Mouse (Mus musculus): Measurements from ENCODE around the gene Dcaf12. TPM values are rescaled to one million over a fixed set of nuclear protein-coding genes. Genes with fewer than 3 reads are reported as not detected.

Dcaf12 gene
- polyA plus RNA-seq (2012; fragmentation: generic; extraction: Trizol): 27.1 TPM

DNA sequence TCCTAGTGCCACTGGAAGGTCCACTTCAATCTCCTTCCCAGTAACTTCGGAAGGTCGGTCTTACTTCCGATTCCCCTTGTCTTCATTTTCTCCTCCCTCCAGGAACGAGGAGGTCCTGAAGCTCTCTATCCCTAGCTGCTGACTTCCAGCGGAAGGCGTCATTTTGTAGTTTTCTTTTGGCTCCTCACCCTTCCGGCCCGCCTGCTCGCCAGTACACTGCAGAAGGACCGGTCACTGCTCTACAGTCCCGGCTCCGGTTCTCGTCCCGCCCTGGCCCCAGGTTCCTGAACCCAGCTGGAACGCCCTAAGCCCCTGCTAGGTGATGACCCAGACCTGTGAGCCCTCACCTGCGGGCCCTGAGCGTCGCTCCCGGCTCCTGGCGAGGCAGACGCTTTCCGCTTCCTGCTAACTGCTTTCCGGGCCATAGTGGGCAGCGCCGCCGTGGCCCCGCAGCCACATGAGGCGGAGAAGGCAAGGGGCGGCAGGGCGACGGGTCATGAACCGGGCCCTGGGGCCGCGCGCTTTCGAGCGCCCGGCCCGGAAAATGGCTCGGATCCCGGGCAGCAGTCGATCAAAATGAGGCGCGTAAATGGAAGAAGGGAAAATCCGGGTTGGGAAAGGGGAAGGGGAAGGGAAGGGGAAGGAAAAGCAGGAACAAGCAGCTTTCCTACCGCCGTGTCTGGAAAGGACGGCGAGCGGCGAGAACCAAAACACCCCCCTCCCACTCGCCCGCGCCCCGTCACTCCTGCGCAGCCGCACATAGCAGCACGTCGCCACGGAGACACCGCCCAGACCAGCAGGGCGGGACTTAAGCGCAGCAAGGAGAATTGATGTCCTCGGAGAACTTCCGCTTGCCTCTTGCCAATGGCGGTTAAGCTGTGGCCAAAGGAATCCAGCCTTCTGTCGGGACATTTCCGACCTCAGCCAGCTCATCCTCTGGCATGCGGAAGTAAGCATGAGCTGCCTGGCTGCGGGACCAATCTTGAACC lies at the start of gene Dcaf12:
Dcaf12 (minus strand) TSS at position 749 of the 989 bp plus-strand sequence.
- TF ChIP-seq SRF (IDR thresholded peaks at IDR 0.05; ENCODE audit: control insufficient read depth, insufficient read length, low read depth): peak; percentile 59
- TF ChIP-seq E2F4 (IDR thresholded peaks at IDR 0.05; ENCODE audit: insufficient read depth): peak; percentile 18
- peak in 1 of 3 experiments; percentile 18 for TF ChIP-seq MYOD1 (IDR thresholded peaks at IDR 0.05; ENCODE audit: control insufficient read depth in 1 of 3, insufficient read length in 2 of 3, low read depth in 2 of 3)
- TF ChIP-seq POLR2AphosphoS2 (IDR thresholded peaks at IDR 0.05; ENCODE audit: insufficient read length, low read depth): peak; percentile 89
- peak in 1 of 3 experiments; percentile 16 for TF ChIP-seq MYOG (IDR thresholded peaks at IDR 0.05; ENCODE audit: control insufficient read depth in 1 of 3, insufficient read depth in 1 of 3, insufficient read length in 2 of 3, low read depth in 2 of 3)
- no peak for TF ChIP-seq TCF12 (IDR thresholded peaks at IDR 0.05; ENCODE audit: insufficient read depth, poor library complexity, severe bottlenecking)
- TF ChIP-seq TCF3 (IDR thresholded peaks at IDR 0.05; ENCODE audit: insufficient read length, low read depth): no peak
- no peak for TF ChIP-seq USF1 (IDR thresholded peaks at IDR 0.05; ENCODE audit: low read depth)
- TF ChIP-seq REST (IDR thresholded peaks at IDR 0.05; ENCODE audit: insufficient read depth, insufficient read length): no peak
- TF ChIP-seq POLR2A (IDR thresholded peaks at IDR 0.05; ENCODE audit: insufficient read length, low read depth): peak; percentile 91
- Histone ChIP-seq H3K27me3 (ENCODE audit: control insufficient read depth, insufficient read depth, insufficient read length) (no peaks in the 10 kb centered on the region), H3ac (ENCODE audit: control insufficient read depth, insufficient read length) (peak within 1 kb of the TSS; percentile 61), H3K4me3 (peak within 1 kb of the TSS; percentile 93), H3K36me3 (ENCODE audit: control insufficient read depth, insufficient read depth) (peaks cover 26% of the 10 kb centered on the region), H3K4me2 (ENCODE audit: low read depth) (peak within 1 kb of the TSS; percentile 87), H3K79me2 (ENCODE audit: control insufficient read depth, insufficient read depth) (peaks cover 42% of the 10 kb centered on the region)

DNA sequence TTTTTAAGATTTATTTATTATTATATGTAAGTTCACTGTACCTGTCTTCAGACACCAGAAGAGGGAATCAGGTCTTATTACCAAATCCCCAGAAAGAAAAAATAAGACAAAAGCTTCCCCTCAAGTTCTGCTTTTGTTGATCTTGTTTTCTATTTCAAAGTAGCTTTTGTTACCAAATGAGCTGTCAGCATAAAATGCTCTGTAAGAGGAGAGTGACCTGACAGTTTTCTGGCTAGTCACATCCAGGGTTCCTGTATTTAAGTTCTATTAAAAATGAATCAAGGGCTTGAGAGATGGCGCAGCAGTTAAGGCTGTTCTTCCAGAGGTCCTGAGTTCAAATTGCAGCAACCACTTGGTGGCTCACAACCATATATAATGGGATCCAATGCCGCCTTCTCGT lies 46.4 kb upstream of the Dcaf12 start:
- H3K36me3 ChIP-seq (ENCODE audit: control insufficient read depth, insufficient read depth): peaks cover 15% of the 10 kb centered on the region
- H3K4me3 ChIP-seq: no peak overlapping the region
- TF ChIP-seq CEBPB (IDR thresholded peaks at IDR 0.05; ENCODE audit: insufficient read depth, poor library complexity, severe bottlenecking) (no peak), REST (IDR thresholded peaks at IDR 0.05; ENCODE audit: insufficient read depth, insufficient read length) (no peak), POLR2A (IDR thresholded peaks at IDR 0.05; ENCODE audit: insufficient read length, low read depth) (no peak), SRF (IDR thresholded peaks at IDR 0.05; ENCODE audit: control insufficient read depth, insufficient read length, low read depth) (no peak), MYOD1 (IDR thresholded peaks at IDR 0.05; ENCODE audit: control insufficient read depth in 1 of 3, insufficient read length in 2 of 3, low read depth in 2 of 3) (no peak), MYOG (IDR thresholded peaks at IDR 0.05; ENCODE audit: control insufficient read depth in 1 of 3, insufficient read depth in 1 of 3, insufficient read length in 2 of 3, low read depth in 2 of 3) (no peak), TCF12 (IDR thresholded peaks at IDR 0.05; ENCODE audit: insufficient read depth, poor library complexity, severe bottlenecking) (no peak), USF1 (IDR thresholded peaks at IDR 0.05; ENCODE audit: low read depth) (no peak), MAX (IDR thresholded peaks at IDR 0.05; ENCODE audit: low read depth) (no peak), E2F4 (IDR thresholded peaks at IDR 0.05; ENCODE audit: insufficient read depth) (no peak), POLR2AphosphoS2 (IDR thresholded peaks at IDR 0.05; ENCODE audit: insufficient read length, low read depth) (no peak), TCF3 (IDR thresholded peaks at IDR 0.05; ENCODE audit: insufficient read length, low read depth) (no peak)
- H3K79me2 ChIP-seq (ENCODE audit: control insufficient read depth, insufficient read depth): peaks cover 97% of the 10 kb centered on the region
- H3K4me2 ChIP-seq (ENCODE audit: low read depth): no peak overlapping the region
- no peaks in the 10 kb centered on the region for H3K27me3 ChIP-seq (ENCODE audit: control insufficient read depth, insufficient read depth, insufficient read length)
- H3ac ChIP-seq (ENCODE audit: control insufficient read depth, insufficient read length): no peak overlapping the region

DNA sequence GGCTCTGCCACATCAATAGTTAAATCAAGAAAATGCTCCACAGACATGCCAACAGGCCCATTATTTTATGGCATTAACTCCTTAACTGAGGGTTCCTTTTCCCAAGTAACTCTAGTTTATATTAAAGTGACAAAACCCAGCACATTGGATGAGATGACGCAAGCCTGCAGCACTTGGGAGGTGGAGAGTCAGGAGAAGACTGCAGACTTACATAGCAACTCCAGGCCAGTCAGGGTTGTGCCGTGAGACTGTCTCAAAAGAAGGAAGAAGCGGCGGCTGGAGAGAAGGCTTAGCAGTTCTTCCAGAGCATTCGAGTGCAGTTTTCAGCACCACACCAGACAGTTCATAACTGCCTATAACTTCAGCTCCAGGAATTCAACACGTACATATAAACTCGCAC lies 44.7 kb upstream of the Dcaf12 start:
- no peak overlapping the region for H3K4me2 ChIP-seq (ENCODE audit: low read depth)
- H3K27me3 ChIP-seq (ENCODE audit: control insufficient read depth, insufficient read depth, insufficient read length): no peaks in the 10 kb centered on the region
- no peak overlapping the region for H3K4me3 ChIP-seq

DNA sequence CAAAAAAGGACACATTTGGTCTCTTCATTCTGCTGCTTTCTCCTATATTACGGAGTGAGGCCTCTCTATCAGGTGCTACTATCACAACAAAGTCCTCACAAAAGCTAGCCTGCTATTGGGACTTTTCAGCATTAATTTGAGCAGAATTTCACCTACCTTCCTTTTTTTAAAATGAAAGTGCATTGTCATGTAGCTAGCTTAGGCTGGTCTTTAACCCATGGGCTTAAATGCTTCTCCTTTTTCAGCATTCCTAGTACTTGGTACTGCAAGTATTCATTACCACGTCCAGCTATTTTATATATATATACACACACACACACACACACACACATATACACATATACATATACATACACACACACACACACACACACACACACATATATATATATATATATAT lies 44.0 kb upstream of the Dcaf12 start:
- Histone ChIP-seq H3K36me3 (ENCODE audit: control insufficient read depth, insufficient read depth) (peaks cover 20% of the 10 kb centered on the region), H3K79me2 (ENCODE audit: control insufficient read depth, insufficient read depth) (peaks cover 99% of the 10 kb centered on the region), H3K27me3 (ENCODE audit: control insufficient read depth, insufficient read depth, insufficient read length) (no peaks in the 10 kb centered on the region), H3K4me3 (no peak overlapping the region), H3ac (ENCODE audit: control insufficient read depth, insufficient read length) (no peak overlapping the region), H3K4me2 (ENCODE audit: low read depth) (no peak overlapping the region)
- TF ChIP-seq USF1 (IDR thresholded peaks at IDR 0.05; ENCODE audit: low read depth) (no peak), MYOG (IDR thresholded peaks at IDR 0.05; ENCODE audit: control insufficient read depth in 1 of 3, insufficient read depth in 1 of 3, insufficient read length in 2 of 3, low read depth in 2 of 3) (no peak), MYOD1 (IDR thresholded peaks at IDR 0.05; ENCODE audit: control insufficient read depth in 1 of 3, insufficient read length in 2 of 3, low read depth in 2 of 3) (no peak), POLR2A (IDR thresholded peaks at IDR 0.05; ENCODE audit: insufficient read length, low read depth) (no peak), E2F4 (IDR thresholded peaks at IDR 0.05; ENCODE audit: insufficient read depth) (no peak), CEBPB (IDR thresholded peaks at IDR 0.05; ENCODE audit: insufficient read depth, poor library complexity, severe bottlenecking) (no peak), MAX (IDR thresholded peaks at IDR 0.05; ENCODE audit: low read depth) (no peak), POLR2AphosphoS2 (IDR thresholded peaks at IDR 0.05; ENCODE audit: insufficient read length, low read depth) (no peak), REST (IDR thresholded peaks at IDR 0.05; ENCODE audit: insufficient read depth, insufficient read length) (no peak), TCF3 (IDR thresholded peaks at IDR 0.05; ENCODE audit: insufficient read length, low read depth) (no peak), TCF12 (IDR thresholded peaks at IDR 0.05; ENCODE audit: insufficient read depth, poor library complexity, severe bottlenecking) (no peak), SRF (IDR thresholded peaks at IDR 0.05; ENCODE audit: control insufficient read depth, insufficient read length, low read depth) (no peak)

More for the DNA sequence above, 44.7 kb upstream of the Dcaf12 start:
- TF ChIP-seq TCF12 (IDR thresholded peaks at IDR 0.05; ENCODE audit: insufficient read depth, poor library complexity, severe bottlenecking): no peak
- TF ChIP-seq CEBPB (IDR thresholded peaks at IDR 0.05; ENCODE audit: insufficient read depth, poor library complexity, severe bottlenecking): no peak
- no peak for TF ChIP-seq E2F4 (IDR thresholded peaks at IDR 0.05; ENCODE audit: insufficient read depth)
- no peak for TF ChIP-seq REST (IDR thresholded peaks at IDR 0.05; ENCODE audit: insufficient read depth, insufficient read length)
- TF ChIP-seq SRF (IDR thresholded peaks at IDR 0.05; ENCODE audit: control insufficient read depth, insufficient read length, low read depth): no peak
- no peak for TF ChIP-seq MAX (IDR thresholded peaks at IDR 0.05; ENCODE audit: low read depth)
- TF ChIP-seq TCF3 (IDR thresholded peaks at IDR 0.05; ENCODE audit: insufficient read length, low read depth): no peak
- TF ChIP-seq MYOG (IDR thresholded peaks at IDR 0.05; ENCODE audit: control insufficient read depth in 1 of 3, insufficient read depth in 1 of 3, insufficient read length in 2 of 3, low read depth in 2 of 3): no peak
- no peak for TF ChIP-seq USF1 (IDR thresholded peaks at IDR 0.05; ENCODE audit: low read depth)
- H3ac ChIP-seq (ENCODE audit: control insufficient read depth, insufficient read length): no peak overlapping the region
- peaks cover 97% of the 10 kb centered on the region for H3K79me2 ChIP-seq (ENCODE audit: control insufficient read depth, insufficient read depth)
- peaks cover 20% of the 10 kb centered on the region for H3K36me3 ChIP-seq (ENCODE audit: control insufficient read depth, insufficient read depth)

All from myocyte (in vitro differentiated cells).